Mouse (Mus musculus): ENCODE measurements around the gene Gm26566. TPM values are rescaled to one million over a fixed set of nuclear protein-coding genes. Genes with fewer than 3 reads are reported as not detected.
A peak's percentile ranks its signal among the peaks of the same experiment; 100 is the strongest.

The Gm26566 gene
- polyA plus RNA-seq, 1 experiment, result 2.0 TPM

DNA sequence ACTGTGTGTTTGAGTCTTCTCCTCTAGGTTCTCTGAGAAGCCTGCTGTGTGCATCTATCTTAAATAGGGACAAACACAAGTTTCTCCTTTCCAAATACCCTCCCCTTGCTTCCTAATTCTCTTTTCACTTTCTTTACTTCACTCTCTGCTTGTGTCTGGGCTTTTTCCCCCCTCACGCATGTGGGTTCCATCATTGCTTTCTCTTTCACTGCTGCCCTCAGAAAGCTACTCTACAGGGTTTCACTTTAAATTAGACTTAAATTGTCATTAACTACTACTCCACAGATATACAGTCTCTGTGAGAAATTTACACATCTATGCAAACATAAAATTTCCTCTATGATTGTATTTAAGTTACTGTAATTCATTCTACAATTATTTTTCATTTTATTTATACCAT lies 37.8 kb upstream of the Gm26566 start, which contains the start of gene Ifna2:
Gene Ifna2, minus strand, starts transcription at position 101 of the 400 bp plus-strand sequence.
- Histone ChIP-seq H3K79me2 (ENCODE audit: control insufficient read depth, insufficient read depth) (no peaks in the 10 kb centered on the region), H3K4me3 (no peak within 1 kb of the TSS), H3ac (ENCODE audit: control insufficient read depth, insufficient read length) (no peak within 1 kb of the TSS), H3K4me2 (ENCODE audit: low read depth) (no peak within 1 kb of the TSS), H3K36me3 (ENCODE audit: control insufficient read depth, insufficient read depth) (no peaks in the 10 kb centered on the region), H3K27me3 (ENCODE audit: control insufficient read depth, insufficient read depth, insufficient read length) (no peaks in the 10 kb centered on the region)
- TF ChIP-seq POLR2A (IDR thresholded peaks at IDR 0.05; ENCODE audit: insufficient read length, low read depth) (no peak), MAX (IDR thresholded peaks at IDR 0.05; ENCODE audit: low read depth) (no peak)

DNA sequence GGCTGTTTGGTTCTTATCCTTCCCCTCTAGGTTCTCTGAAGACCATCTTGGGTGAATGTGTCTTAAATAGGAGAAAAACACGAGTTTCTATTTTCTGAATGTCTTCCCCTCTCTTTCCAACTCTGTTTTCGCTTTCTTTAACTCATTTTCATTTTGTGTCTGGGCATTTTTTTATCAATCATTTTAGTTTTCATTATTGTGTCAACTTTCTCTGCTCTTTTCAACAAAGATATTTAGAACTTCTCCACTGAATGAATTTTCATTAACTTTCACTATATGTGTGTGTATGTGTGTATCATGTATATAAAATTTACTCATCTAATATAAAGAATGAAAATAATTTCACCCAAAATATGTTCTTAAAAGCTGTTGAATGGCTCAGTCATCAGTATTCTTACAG lies 30.3 kb upstream of the Gm26566 start, which contains the start of gene Ifnab:
Gene Ifnab, minus strand, starts transcription at position 101 of the 400 bp plus-strand sequence.
- H3K36me3 ChIP-seq (ENCODE audit: control insufficient read depth, insufficient read depth), result no peaks in the 10 kb centered on the region
- no peak within 1 kb of the TSS for H3K4me2 ChIP-seq (ENCODE audit: low read depth)
- peaks cover 10% of the 10 kb centered on the region for H3K27me3 ChIP-seq (ENCODE audit: control insufficient read depth, insufficient read depth, insufficient read length)
- no peaks in the 10 kb centered on the region for H3K79me2 ChIP-seq (ENCODE audit: control insufficient read depth, insufficient read depth)
- H3K4me3 ChIP-seq, result no peak within 1 kb of the TSS
- no peak for TF ChIP-seq E2F4 (IDR thresholded peaks at IDR 0.05; ENCODE audit: insufficient read depth)
- no peak for TF ChIP-seq SRF (IDR thresholded peaks at IDR 0.05; ENCODE audit: control insufficient read depth, insufficient read length, low read depth)
- H3ac ChIP-seq (ENCODE audit: control insufficient read depth, insufficient read length), result no peak within 1 kb of the TSS

DNA sequence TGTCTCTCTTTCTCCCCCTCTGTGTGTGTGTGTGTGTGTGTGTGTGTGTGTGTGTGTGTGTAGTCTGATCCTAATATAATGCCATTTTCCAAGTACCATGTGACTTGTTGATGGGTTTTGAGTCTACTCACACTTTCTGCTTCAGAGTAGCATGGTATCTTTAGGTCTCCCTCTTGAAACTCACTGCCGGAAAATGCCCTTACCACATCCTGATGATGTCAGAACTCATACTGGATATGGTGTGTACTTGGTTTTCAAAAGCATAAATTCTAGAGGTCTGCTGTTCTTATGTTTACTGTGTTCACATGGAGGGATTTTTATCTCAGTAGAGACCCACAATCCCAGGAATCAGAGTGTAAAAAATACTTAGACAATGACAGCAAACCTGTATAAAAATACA lies 29.1 kb upstream of the Gm26566 start:
- TF ChIP-seq MYOD1 (IDR thresholded peaks at IDR 0.05; ENCODE audit: control insufficient read depth in 1 of 3, insufficient read length in 2 of 3, low read depth in 2 of 3) (no peak), E2F4 (IDR thresholded peaks at IDR 0.05; ENCODE audit: insufficient read depth) (no peak), TCF3 (IDR thresholded peaks at IDR 0.05; ENCODE audit: insufficient read length, low read depth) (no peak), TCF12 (IDR thresholded peaks at IDR 0.05; ENCODE audit: insufficient read depth, poor library complexity, severe bottlenecking) (no peak), USF1 (IDR thresholded peaks at IDR 0.05; ENCODE audit: low read depth) (no peak), MAX (IDR thresholded peaks at IDR 0.05; ENCODE audit: low read depth) (no peak), MYOG (IDR thresholded peaks at IDR 0.05; ENCODE audit: control insufficient read depth in 1 of 3, insufficient read depth in 1 of 3, insufficient read length in 2 of 3, low read depth in 2 of 3) (no peak), POLR2AphosphoS2 (IDR thresholded peaks at IDR 0.05; ENCODE audit: insufficient read length, low read depth) (no peak), POLR2A (IDR thresholded peaks at IDR 0.05; ENCODE audit: insufficient read length, low read depth) (no peak), REST (IDR thresholded peaks at IDR 0.05; ENCODE audit: insufficient read depth, insufficient read length) (no peak), CEBPB (IDR thresholded peaks at IDR 0.05; ENCODE audit: insufficient read depth, poor library complexity, severe bottlenecking) (no peak), SRF (IDR thresholded peaks at IDR 0.05; ENCODE audit: control insufficient read depth, insufficient read length, low read depth) (no peak)
- Histone ChIP-seq H3K4me3 (no peak overlapping the region), H3K4me2 (ENCODE audit: low read depth) (no peak overlapping the region), H3ac (ENCODE audit: control insufficient read depth, insufficient read length) (no peak overlapping the region), H3K27me3 (ENCODE audit: control insufficient read depth, insufficient read depth, insufficient read length) (peaks cover 10% of the 10 kb centered on the region), H3K36me3 (ENCODE audit: control insufficient read depth, insufficient read depth) (no peaks in the 10 kb centered on the region), H3K79me2 (ENCODE audit: control insufficient read depth, insufficient read depth) (no peaks in the 10 kb centered on the region)

DNA sequence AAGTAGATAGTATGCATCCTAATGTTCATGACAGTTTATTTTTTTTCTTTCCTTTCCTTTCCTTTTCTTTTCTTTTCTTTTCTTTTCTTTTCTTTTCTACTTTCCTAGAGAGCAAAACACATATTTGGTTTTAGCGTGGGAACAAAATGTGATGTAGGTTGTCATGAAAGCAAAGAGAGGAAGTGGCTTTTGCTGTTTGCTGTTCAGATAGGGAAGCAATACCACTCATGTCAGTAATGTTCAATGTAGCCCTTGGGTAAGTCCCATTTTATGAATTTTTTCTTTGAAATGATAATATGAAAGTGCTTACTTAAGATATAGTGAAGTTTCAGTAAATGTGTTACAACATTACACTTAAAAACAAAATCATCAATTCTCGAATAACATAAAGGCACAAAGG lies 28.2 kb upstream of the Gm26566 start:
- H3ac ChIP-seq (ENCODE audit: control insufficient read depth, insufficient read length), result no peak overlapping the region
- H3K4me3 ChIP-seq, result no peak overlapping the region
- no peaks in the 10 kb centered on the region for H3K79me2 ChIP-seq (ENCODE audit: control insufficient read depth, insufficient read depth)
- H3K27me3 ChIP-seq (ENCODE audit: control insufficient read depth, insufficient read depth, insufficient read length), result peaks cover 10% of the 10 kb centered on the region
- H3K4me2 ChIP-seq (ENCODE audit: low read depth), result no peak overlapping the region
- TF ChIP-seq TCF12 (IDR thresholded peaks at IDR 0.05; ENCODE audit: insufficient read depth, poor library complexity, severe bottlenecking), result no peak
- TF ChIP-seq SRF (IDR thresholded peaks at IDR 0.05; ENCODE audit: control insufficient read depth, insufficient read length, low read depth), result no peak
- TF ChIP-seq MYOG (IDR thresholded peaks at IDR 0.05; ENCODE audit: control insufficient read depth in 1 of 3, insufficient read depth in 1 of 3, insufficient read length in 2 of 3, low read depth in 2 of 3), result no peak
- H3K36me3 ChIP-seq (ENCODE audit: control insufficient read depth, insufficient read depth), result no peaks in the 10 kb centered on the region

DNA sequence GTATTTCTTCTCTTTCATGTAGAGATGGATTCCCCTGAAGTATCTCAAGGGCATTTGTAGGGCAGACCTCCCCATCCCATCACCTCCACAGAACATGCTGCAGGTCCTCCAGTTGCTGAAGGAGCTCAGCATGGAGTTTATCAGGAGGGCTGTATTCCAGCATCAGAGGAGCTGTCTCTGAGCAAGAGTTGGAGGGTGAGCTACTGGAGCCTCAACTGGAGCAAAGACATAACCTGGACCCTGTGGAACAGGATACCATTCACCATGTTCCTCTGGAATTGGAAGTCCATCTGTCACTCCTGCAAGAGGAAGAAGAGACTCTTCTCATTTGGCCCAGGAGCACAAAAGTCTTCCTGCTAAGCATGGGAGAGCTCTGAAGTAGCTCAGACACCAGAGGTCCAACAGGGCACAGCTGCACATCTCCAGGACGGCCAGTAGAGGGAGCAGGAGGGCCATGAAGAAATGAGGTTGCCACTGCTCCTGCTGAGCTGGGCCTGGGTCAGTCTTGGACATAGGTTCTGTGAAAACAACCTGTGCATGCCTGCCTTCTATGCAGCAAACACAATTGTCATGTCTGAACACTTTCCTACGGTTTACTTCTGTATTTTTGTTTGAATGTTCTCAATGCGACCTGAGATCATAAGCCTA lies 25.2 kb upstream of the Gm26566 start:
- no peak overlapping the region for H3K4me2 ChIP-seq (ENCODE audit: low read depth)
- no peak overlapping the region for H3K4me3 ChIP-seq
- no peak overlapping the region for H3ac ChIP-seq (ENCODE audit: control insufficient read depth, insufficient read length)
- TF ChIP-seq MYOD1 (IDR thresholded peaks at IDR 0.05; ENCODE audit: control insufficient read depth in 1 of 3, insufficient read length in 2 of 3, low read depth in 2 of 3) (peak in 1 of 3 experiments; percentile 7), POLR2A (IDR thresholded peaks at IDR 0.05; ENCODE audit: insufficient read length, low read depth) (no peak), POLR2AphosphoS2 (IDR thresholded peaks at IDR 0.05; ENCODE audit: insufficient read length, low read depth) (no peak)
- H3K79me2 ChIP-seq (ENCODE audit: control insufficient read depth, insufficient read depth), result no peaks in the 10 kb centered on the region
- peaks cover 7% of the 10 kb centered on the region for H3K27me3 ChIP-seq (ENCODE audit: control insufficient read depth, insufficient read depth, insufficient read length)
- H3K36me3 ChIP-seq (ENCODE audit: control insufficient read depth, insufficient read depth), result no peaks in the 10 kb centered on the region

DNA sequence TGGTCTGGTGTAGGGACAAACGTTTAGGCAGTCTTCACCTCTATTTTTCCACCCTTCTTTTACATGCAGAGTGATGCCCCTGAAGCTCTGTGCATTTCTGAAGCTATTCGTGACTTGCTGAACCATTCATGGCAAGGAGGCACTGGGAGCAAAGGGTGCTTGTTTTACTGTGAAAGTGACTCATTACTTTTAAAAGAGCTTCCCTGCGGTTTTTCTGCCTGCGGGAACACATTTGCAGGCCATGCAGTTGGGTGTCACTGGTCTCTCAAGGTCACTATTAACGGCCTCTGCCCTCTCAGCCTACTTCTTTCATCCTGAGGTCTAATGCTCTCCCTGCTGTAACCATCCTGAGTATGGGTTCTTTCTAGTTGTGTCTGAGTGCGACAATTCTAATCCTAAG lies 24.5 kb upstream of the Gm26566 start:
- TF ChIP-seq E2F4 (IDR thresholded peaks at IDR 0.05; ENCODE audit: insufficient read depth), result no peak
- no peak for TF ChIP-seq SRF (IDR thresholded peaks at IDR 0.05; ENCODE audit: control insufficient read depth, insufficient read length, low read depth)
- TF ChIP-seq MYOG (IDR thresholded peaks at IDR 0.05; ENCODE audit: control insufficient read depth in 1 of 3, insufficient read depth in 1 of 3, insufficient read length in 2 of 3, low read depth in 2 of 3), result no peak
- TF ChIP-seq MAX (IDR thresholded peaks at IDR 0.05; ENCODE audit: low read depth), result no peak
- no peak for TF ChIP-seq CEBPB (IDR thresholded peaks at IDR 0.05; ENCODE audit: insufficient read depth, poor library complexity, severe bottlenecking)
- no peak for TF ChIP-seq REST (IDR thresholded peaks at IDR 0.05; ENCODE audit: insufficient read depth, insufficient read length)
- no peak for TF ChIP-seq TCF12 (IDR thresholded peaks at IDR 0.05; ENCODE audit: insufficient read depth, poor library complexity, severe bottlenecking)
- no peak for TF ChIP-seq USF1 (IDR thresholded peaks at IDR 0.05; ENCODE audit: low read depth)
- TF ChIP-seq POLR2A (IDR thresholded peaks at IDR 0.05; ENCODE audit: insufficient read length, low read depth), result no peak
- TF ChIP-seq POLR2AphosphoS2 (IDR thresholded peaks at IDR 0.05; ENCODE audit: insufficient read length, low read depth), result no peak
- TF ChIP-seq TCF3 (IDR thresholded peaks at IDR 0.05; ENCODE audit: insufficient read length, low read depth), result no peak
- TF ChIP-seq MYOD1 (IDR thresholded peaks at IDR 0.05; ENCODE audit: control insufficient read depth in 1 of 3, insufficient read length in 2 of 3, low read depth in 2 of 3), result no peak
- Histone ChIP-seq H3ac (ENCODE audit: control insufficient read depth, insufficient read length) (no peak overlapping the region), H3K79me2 (ENCODE audit: control insufficient read depth, insufficient read depth) (no peaks in the 10 kb centered on the region), H3K27me3 (ENCODE audit: control insufficient read depth, insufficient read depth, insufficient read length) (peaks cover 7% of the 10 kb centered on the region), H3K4me2 (ENCODE audit: low read depth) (no peak overlapping the region), H3K36me3 (ENCODE audit: control insufficient read depth, insufficient read depth) (no peaks in the 10 kb centered on the region), H3K4me3 (no peak overlapping the region)

Data from myocyte (in vitro differentiated cells).